Mouse (Mus musculus) forebrain, embryonic 16.5 days (tissue): ENCODE results near the gene Rictor. TPM values are rescaled to one million over a fixed set of nuclear protein-coding genes. Genes with fewer than 3 reads are reported as not detected.

Experiments
- ATAC-seq: fragments of 200-750 bp; cut with Nextera tagmentation; 2 replicates; pipeline ENCODE4 v1.8.0; 2017; ENCODE audit warnings: mild to moderate bottlenecking, moderate library complexity
- H3K27ac ChIP-seq: fragments of 300-500 bp; sonication (generic); 2 replicates; pipeline ENCODE4 v1.5.1; 2014; ENCODE audit warnings: low read length, control low read depth
- H3K27me3 ChIP-seq: fragments of 300-500 bp; sonication (generic); replicated peaks from 2 replicates; pipeline ENCODE4 v1.6.1; 2014; ENCODE audit warnings: low read length; ENCODE audit not compliant: control insufficient read depth, insufficient read depth
- H3K36me3 ChIP-seq: fragments of 300-500 bp; sonication (generic); 2 replicates; pipeline ENCODE4 v1.6.1; 2014; ENCODE audit not compliant: control insufficient read depth, insufficient read depth
- H3K4me1 ChIP-seq: fragments of 300-500 bp; sonication (generic); replicated peaks from 2 replicates; pipeline ENCODE4 v1.6.1; 2014; ENCODE audit warnings: low read length; ENCODE audit not compliant: control insufficient read depth, insufficient read depth
- H3K4me2 ChIP-seq: fragments of 300-500 bp; sonication (generic); 2 replicates; pipeline ENCODE4 v1.6.1; 2014; ENCODE audit warnings: mild to moderate bottlenecking, low read length, control low read depth
- H3K4me3 ChIP-seq: fragments of 300-500 bp; sonication (generic); replicated peaks from 2 replicates; pipeline ENCODE4 v1.5.1; 2014; ENCODE audit warnings: mild to moderate bottlenecking, low read length, control low read depth
- H3K9ac ChIP-seq: fragments of 300-500 bp; sonication (generic); replicated peaks from 2 replicates; pipeline ENCODE4 v1.6.1; 2014; ENCODE audit warnings: low read depth, low read length, control low read depth
- H3K9me3 ChIP-seq: fragments of 300-500 bp; sonication (generic); 2 replicates; pipeline ENCODE4 v1.6.1; 2016; ENCODE audit warnings: low read length; ENCODE audit not compliant: control insufficient read depth
- WGBS: fragments of 180-500 bp; shearing (Covaris S2); extraction: QIAGEN DNeasy Blood & Tissue Kit; methylation state at CpG from one replicate; pipeline ENCODE4 v1.1.7; 2014; 5-methylcytosine and 5-hydroxymethylcytosine counted together
- polyA plus RNA-seq: library from polyadenylated mRNA; unstranded; fragments of >200 nt; fragmentation: Nextera tagmentation; extraction: Ambion mirVana; gene quantifications from 2 replicates; pipeline ENCODE4 v1.2.1, GENCODE M21; 2015

The Rictor gene
- polyA plus RNA-seq, 1 experiment from 2014 or later = 61.6 TPM

- peak overlapping the region; percentile 92 for H3K4me3 ChIP-seq
- H3K9ac ChIP-seq = peak overlapping the region; percentile 96
- peak; percentile 78 for ATAC-seq
- H3K4me2 ChIP-seq = peak overlapping the region; percentile 66
- WGBS = under 1% methylated on average over 77 of the region's 89 CpGs
- H3K4me1 ChIP-seq = peaks cover 22% of the 10 kb centered on the region
- H3K36me3 ChIP-seq = no peaks in the 10 kb centered on the region
- peak overlapping the region; percentile 94 for H3K27ac ChIP-seq
- H3K9me3 ChIP-seq = no peaks in the 10 kb centered on the region
- H3K27me3 ChIP-seq = no peaks in the 10 kb centered on the region
Observed at GRCm38 (mm10) chr15:6708526-6709441, 605 bp downstream of the Rictor start.

DNA sequence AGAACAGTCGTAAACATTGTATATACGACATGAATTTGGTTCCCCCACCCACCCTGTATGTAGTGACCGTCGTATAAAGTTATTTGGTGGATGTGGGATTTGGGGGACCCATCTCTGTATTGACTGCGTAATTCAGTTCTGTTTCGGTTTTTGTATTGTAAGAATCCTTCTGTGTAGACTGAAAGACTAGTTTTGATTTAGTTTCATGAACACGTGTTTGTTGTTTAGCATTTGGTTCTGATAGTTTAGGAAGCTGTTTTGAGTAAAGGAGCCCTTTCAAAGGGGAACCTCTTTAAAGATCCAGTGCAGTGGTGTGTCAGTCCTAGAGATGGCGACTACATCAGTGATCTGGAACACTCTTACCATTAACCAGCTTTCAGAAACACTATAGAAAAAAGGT, 1.4 kb downstream of the Rictor start:
- 15% methylated on average over 8 of the region's 8 CpGs for WGBS
- Histone ChIP-seq H3K4me3 (peak overlapping the region; percentile 92), H3K9me3 (no peaks in the 10 kb centered on the region), H3K9ac (peak overlapping the region; percentile 96), H3K4me2 (peak overlapping the region; percentile 66), H3K36me3 (no peaks in the 10 kb centered on the region), H3K4me1 (peaks cover 24% of the 10 kb centered on the region), H3K27me3 (no peaks in the 10 kb centered on the region), H3K27ac (no peak overlapping the region)
- ATAC-seq = no peak

DNA sequence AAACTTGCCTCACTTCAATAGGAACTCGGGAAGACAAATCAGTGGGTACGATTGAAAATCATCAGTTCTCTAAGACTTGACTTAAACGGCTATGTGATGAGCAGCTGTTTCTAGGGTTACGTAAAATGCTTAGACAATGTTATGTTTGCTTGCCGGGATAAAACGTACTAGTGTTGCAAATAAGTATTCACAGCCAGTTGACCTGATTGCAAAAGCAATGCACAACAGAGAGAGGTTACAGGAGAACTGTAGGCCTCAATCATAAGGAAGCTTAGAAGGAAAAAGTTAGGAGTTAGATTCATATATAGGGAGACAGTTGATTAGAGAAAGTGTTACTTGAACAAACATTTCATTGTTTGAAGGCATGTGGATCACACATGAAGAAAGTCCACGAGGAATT, 2.2 kb downstream of the Rictor start:
- H3K27ac ChIP-seq = no peak overlapping the region
- no peaks in the 10 kb centered on the region for H3K36me3 ChIP-seq
- WGBS = 75% methylated on average over 7 of the region's 7 CpGs
- H3K4me1 ChIP-seq = peaks cover 24% of the 10 kb centered on the region
- no peak overlapping the region for H3K9ac ChIP-seq
- H3K9me3 ChIP-seq = no peaks in the 10 kb centered on the region
- ATAC-seq = no peak
- no peak overlapping the region for H3K4me2 ChIP-seq
- H3K4me3 ChIP-seq = no peak overlapping the region
- no peaks in the 10 kb centered on the region for H3K27me3 ChIP-seq

DNA sequence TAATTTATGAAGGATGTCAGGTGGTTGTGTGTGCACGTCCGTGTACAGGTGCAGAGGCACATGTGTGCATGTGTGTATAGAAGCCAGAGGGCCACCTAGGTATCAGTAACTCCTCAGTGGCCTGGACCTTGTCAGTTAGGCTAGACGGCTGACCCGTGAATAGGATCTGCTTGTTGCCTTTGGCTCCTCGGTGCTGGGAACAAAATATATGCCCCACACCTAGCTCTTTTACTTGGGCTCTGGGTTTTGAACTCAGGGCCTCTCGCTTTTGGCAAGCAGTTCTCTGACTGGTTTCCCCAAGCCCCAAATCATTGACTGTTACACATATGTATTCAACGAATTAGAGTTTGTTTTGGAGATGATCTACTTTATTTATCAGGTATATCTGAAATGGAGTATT, 3.0 kb downstream of the Rictor start:
- whole genome bisulfite sequencing = 87% methylated on average over 7 of the region's 7 CpGs
- Histone ChIP-seq H3K4me1 (peaks cover 24% of the 10 kb centered on the region), H3K36me3 (no peaks in the 10 kb centered on the region), H3K4me3 (no peak overlapping the region), H3K27me3 (no peaks in the 10 kb centered on the region), H3K9me3 (no peaks in the 10 kb centered on the region), H3K9ac (no peak overlapping the region), H3K4me2 (no peak overlapping the region), H3K27ac (no peak overlapping the region)
- no peak for ATAC-seq

- 74% methylated on average over 7 of the region's 7 CpGs for WGBS
- Histone ChIP-seq H3K4me1 (peaks cover 18% of the 10 kb centered on the region), H3K9me3 (no peaks in the 10 kb centered on the region), H3K27me3 (no peaks in the 10 kb centered on the region), H3K4me2 (no peak overlapping the region), H3K4me3 (no peak overlapping the region), H3K27ac (no peak overlapping the region), H3K36me3 (no peaks in the 10 kb centered on the region), H3K9ac (no peak overlapping the region)
- no peak for ATAC-seq
Observed at GRCm38 (mm10) chr15:6714819-6715218, 6.6 kb downstream of the Rictor start.

DNA sequence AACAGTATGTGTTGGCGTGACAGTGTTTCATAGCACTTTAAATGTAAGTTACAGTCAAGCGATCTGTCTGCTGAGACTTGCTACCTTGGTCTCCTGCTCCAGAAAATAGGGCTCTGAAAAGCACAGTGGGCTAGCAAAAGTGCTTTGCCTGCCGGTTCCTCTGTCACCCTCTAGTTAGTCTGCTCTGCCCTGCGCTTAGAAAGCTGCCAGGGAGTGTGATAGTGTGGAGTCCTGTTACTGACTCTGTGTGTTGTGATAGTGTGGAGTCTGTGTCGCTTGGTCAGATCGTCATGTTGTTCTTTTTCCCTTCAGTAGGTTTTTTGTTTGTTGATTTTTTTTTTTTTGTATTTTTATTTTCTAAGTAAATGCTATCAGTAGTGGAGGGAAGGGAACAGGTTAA, 7.1 kb downstream of the Rictor start:
- H3K36me3 ChIP-seq = no peaks in the 10 kb centered on the region
- H3K9ac ChIP-seq = no peak overlapping the region
- H3K4me3 ChIP-seq = no peak overlapping the region
- no peak overlapping the region for H3K4me2 ChIP-seq
- no peak for ATAC-seq
- no peaks in the 10 kb centered on the region for H3K27me3 ChIP-seq
- peaks cover 14% of the 10 kb centered on the region for H3K4me1 ChIP-seq
- H3K9me3 ChIP-seq = no peaks in the 10 kb centered on the region
- no peak overlapping the region for H3K27ac ChIP-seq
- WGBS = 75% methylated on average over 6 of the region's 6 CpGs

DNA sequence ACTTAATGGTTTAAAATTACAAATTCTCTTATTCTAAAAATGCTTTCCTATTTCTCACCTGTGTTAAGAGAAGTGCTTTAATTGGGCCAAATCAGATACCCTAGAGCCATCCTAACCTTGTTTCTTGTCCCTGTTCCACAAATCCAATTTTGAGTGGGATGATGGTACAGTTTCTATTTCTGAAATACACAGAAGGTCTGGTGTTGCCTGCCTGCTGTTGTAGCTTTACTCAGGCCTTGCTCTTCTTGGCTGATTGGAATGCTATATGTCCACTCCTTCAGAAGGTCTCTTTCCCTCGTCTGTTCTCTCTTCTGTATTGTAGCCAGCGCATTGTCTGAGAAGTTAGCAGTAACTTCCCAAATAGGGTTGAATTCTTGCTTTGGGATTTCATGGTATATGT, 13.2 kb downstream of the Rictor start:
- WGBS = 84% methylated on average over 2 of the region's 2 CpGs
- Histone ChIP-seq H3K9ac (no peak overlapping the region), H3K9me3 (no peaks in the 10 kb centered on the region), H3K36me3 (no peaks in the 10 kb centered on the region), H3K27ac (no peak overlapping the region), H3K4me3 (no peak overlapping the region), H3K4me1 (no peaks in the 10 kb centered on the region), H3K27me3 (no peaks in the 10 kb centered on the region), H3K4me2 (no peak overlapping the region)
- no peak for ATAC-seq

DNA sequence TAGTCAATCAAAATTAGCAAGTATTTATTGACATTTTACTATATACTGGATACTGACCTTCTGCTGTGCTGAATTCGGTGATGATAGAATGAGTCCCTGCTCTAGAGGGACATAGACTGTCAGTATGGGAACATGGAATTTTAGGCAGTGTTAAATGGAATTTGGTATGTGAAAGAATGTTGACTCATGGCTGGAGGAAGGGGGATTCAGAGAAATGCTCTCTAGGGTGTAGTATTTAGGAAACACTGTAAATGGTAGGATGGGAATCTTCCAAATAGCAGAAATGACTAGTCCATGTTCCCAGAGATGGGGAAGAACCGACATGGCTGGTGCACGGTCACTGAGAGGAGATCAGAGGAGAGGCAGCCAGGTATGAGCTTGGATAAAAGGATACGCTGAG, 13.6 kb downstream of the Rictor start:
- Histone ChIP-seq H3K36me3 (no peaks in the 10 kb centered on the region), H3K27me3 (no peaks in the 10 kb centered on the region), H3K9me3 (no peaks in the 10 kb centered on the region), H3K4me3 (no peak overlapping the region), H3K27ac (no peak overlapping the region), H3K9ac (no peak overlapping the region), H3K4me1 (no peaks in the 10 kb centered on the region), H3K4me2 (no peak overlapping the region)
- no peak for ATAC-seq
- WGBS = 89% methylated on average over 4 of the region's 4 CpGs

DNA sequence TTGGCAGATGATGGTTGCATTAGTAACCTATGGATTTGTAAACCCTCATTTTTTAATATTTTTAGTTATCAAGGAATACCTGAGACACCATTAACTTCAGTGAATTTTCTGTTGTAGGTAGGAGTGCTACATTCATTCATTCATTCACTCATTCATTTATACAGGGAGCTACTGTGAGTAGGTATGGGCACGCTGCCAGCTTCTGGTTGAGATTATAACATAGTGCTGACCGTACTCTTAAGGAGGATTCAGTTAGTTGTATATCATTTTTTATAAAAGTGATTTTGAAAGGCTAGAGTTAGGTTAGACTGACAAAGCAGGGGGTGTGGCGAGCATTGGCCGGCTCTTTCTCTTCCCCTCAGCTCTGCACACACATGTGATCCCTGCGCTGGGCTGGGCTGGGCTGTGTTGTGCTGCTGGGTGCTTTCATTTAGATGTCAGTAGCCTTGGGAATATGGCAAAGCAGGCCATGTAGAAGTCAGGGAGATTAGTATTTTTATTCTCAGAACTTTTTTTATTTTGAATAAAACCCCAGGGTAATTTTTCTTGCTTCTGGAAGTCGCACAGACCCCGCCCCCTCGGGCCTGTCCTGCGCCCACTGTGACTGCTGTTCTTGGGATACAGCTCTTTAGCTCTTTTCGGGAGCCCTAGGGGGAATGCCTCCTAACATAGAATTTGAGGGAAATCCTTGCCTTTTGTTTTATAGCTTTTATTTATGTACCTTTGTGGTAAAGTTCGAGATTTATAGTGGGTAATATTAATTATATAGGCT, 14.4 kb downstream of the Rictor start:
- Histone ChIP-seq H3K27ac (no peak overlapping the region), H3K36me3 (no peaks in the 10 kb centered on the region), H3K27me3 (no peaks in the 10 kb centered on the region), H3K4me1 (no peaks in the 10 kb centered on the region), H3K4me2 (no peak overlapping the region), H3K9me3 (no peaks in the 10 kb centered on the region), H3K4me3 (no peak overlapping the region), H3K9ac (no peak overlapping the region)
- 91% methylated on average over 11 of the region's 11 CpGs for WGBS
- ATAC-seq = no peak
